Mouse (Mus musculus): ENCODE data around the gene Tspan32.

DNA sequence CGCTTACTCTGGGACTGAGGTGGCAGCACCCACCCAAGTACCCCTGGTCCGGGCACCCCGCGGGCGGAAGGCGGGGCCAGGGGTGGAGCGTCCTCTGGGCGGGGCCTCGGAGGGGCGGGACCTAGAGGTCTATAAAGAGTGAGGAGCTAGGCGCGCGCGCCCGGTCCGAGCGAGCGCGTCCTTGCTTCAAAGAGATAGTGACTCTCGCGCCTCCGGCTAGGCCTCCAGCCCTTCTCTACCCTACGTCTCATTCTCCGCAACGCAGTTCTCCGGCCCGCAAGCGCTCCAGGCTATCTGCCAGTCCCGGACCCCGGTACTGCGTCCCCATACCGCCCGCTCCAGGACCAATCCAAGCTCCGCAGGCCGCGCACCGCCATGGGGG, 47.8 kb downstream of the Tspan32 start, which contains the start of gene Cd81:
- TF ChIP-seq CTCF (IDR thresholded peaks at IDR 0.05; ENCODE audit: extremely low read depth, insufficient read length, insufficient replicate concordance, low read depth, low read length) (no peak), POLR2A (IDR thresholded peaks at IDR 0.05; ENCODE audit: low read depth, low read length) (peak; percentile 86; the same call in 1 of the 2 replicates)
